Mouse (Mus musculus): Measurements from ENCODE around the gene Tpst1. TPM values are rescaled to one million over a fixed set of nuclear protein-coding genes. Genes with fewer than 3 reads are reported as not detected.

The Tpst1 gene
- polyA plus RNA-seq, 1 experiment from 2014 or later, result 54.0 TPM

GRCm38 (mm10) chr5:130169109-130169508, 96.0 kb downstream of the Tpst1 start:
- H3K4me2 ChIP-seq, result no peak overlapping the region
- H3K9me3 ChIP-seq (ENCODE audit: control insufficient read depth, low read length), result no peaks in the 10 kb centered on the region
- H3K36me3 ChIP-seq (ENCODE audit: control insufficient read depth, insufficient read depth, low read length), result no peaks in the 10 kb centered on the region
- H3K27ac ChIP-seq (ENCODE audit: low read depth, low read length), result no peak overlapping the region
- DNase-seq (ENCODE audit: low spot score) (no peak), ATAC-seq (replicated peaks; ENCODE audit: low FRiP score) (no peak)
- WGBS, result 73% methylated on average over 6 of the region's 6 CpGs
- no peaks in the 10 kb centered on the region for H3K27me3 ChIP-seq (replicated peaks; ENCODE audit: control insufficient read depth, insufficient read depth, low read length)
- peaks cover 33% of the 10 kb centered on the region for H3K4me1 ChIP-seq (replicated peaks; ENCODE audit: control insufficient read depth, insufficient read depth, low read length)
- no peak overlapping the region for H3K9ac ChIP-seq (ENCODE audit: low read depth, low read length)
- no peak overlapping the region for H3K4me3 ChIP-seq (ENCODE audit: low read depth, low read length)

GRCm38 (mm10) chr5:130170666-130171422, 97.7 kb downstream of the Tpst1 start:
- Histone ChIP-seq H3K9ac (ENCODE audit: low read depth, low read length) (peak overlapping the region; percentile 90), H3K4me1 (replicated peaks; ENCODE audit: control insufficient read depth, insufficient read depth, low read length) (peaks cover 36% of the 10 kb centered on the region), H3K4me2 (peak overlapping the region; percentile 79), H3K27ac (ENCODE audit: low read depth, low read length) (peak overlapping the region; percentile 100), H3K27me3 (replicated peaks; ENCODE audit: control insufficient read depth, insufficient read depth, low read length) (no peaks in the 10 kb centered on the region), H3K9me3 (ENCODE audit: control insufficient read depth, low read length) (no peaks in the 10 kb centered on the region), H3K4me3 (ENCODE audit: low read depth, low read length) (peak overlapping the region; percentile 89), H3K36me3 (ENCODE audit: control insufficient read depth, insufficient read depth, low read length) (no peaks in the 10 kb centered on the region)
- WGBS, result 7% methylated on average over 6 of the region's 6 CpGs
- ATAC-seq (replicated peaks; ENCODE audit: low FRiP score) (peak; percentile 85), DNase-seq (ENCODE audit: low spot score) (no peak)

DNA sequence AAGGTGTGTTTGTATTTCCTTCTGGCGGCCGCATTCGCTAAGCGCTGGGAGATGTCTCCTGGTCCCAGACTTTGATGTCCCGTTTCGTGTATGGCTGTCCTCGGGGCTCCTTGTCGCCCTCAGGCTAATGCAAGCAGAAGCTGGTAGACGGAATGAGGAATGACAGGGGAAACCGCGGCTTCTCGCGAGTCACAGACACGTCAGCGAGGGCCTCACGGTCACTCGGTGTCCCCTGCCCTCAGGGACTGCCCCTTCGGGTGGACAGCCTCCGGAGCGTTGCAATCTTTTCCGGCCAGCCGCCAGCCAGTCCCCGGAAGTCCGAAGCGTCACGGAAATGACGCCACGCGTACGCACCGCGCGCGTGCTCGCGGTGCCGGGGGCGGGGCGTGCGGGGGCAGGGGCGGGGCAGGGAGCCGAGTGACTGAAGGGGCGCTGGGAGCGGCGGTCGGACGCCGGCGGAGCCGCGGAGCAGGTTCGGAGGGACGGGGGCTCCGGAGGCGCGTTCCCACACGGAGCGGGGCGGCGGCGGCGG, 98.4 kb downstream of the Tpst1 start, which contains the start of gene Rabgef1:
Rabgef1 (plus strand) TSS at position 376 of the 532 bp plus-strand sequence.
- DNase-seq (ENCODE audit: low spot score), result peak; percentile 96
- peak within 1 kb of the TSS; percentile 100 for H3K27ac ChIP-seq (ENCODE audit: low read depth, low read length)
- peak; percentile 89 for ATAC-seq (replicated peaks; ENCODE audit: low FRiP score)
- H3K36me3 ChIP-seq (ENCODE audit: control insufficient read depth, insufficient read depth, low read length), result peaks cover 2% of the 10 kb centered on the region; the same call in 1 of the 2 replicates
- H3K4me1 ChIP-seq (replicated peaks; ENCODE audit: control insufficient read depth, insufficient read depth, low read length), result peaks cover 36% of the 10 kb centered on the region
- no peaks in the 10 kb centered on the region for H3K9me3 ChIP-seq (ENCODE audit: control insufficient read depth, low read length)
- peak within 1 kb of the TSS; percentile 79 for H3K4me2 ChIP-seq
- peak within 1 kb of the TSS; percentile 89 for H3K4me3 ChIP-seq (ENCODE audit: low read depth, low read length)
- no peaks in the 10 kb centered on the region for H3K27me3 ChIP-seq (replicated peaks; ENCODE audit: control insufficient read depth, insufficient read depth, low read length)
- WGBS, result under 1% methylated on average over 62 of the region's 62 CpGs
- H3K9ac ChIP-seq (ENCODE audit: low read depth, low read length), result peak within 1 kb of the TSS; percentile 90

GRCm38 (mm10) chr5:130171956-130172601, 99.0 kb downstream of the Tpst1 start:
- H3K4me1 ChIP-seq (replicated peaks; ENCODE audit: control insufficient read depth, insufficient read depth, low read length), result peaks cover 36% of the 10 kb centered on the region
- H3K27ac ChIP-seq (ENCODE audit: low read depth, low read length), result peak overlapping the region; percentile 100
- WGBS, result 2% methylated on average over 46 of the region's 46 CpGs
- H3K9me3 ChIP-seq (ENCODE audit: control insufficient read depth, low read length), result no peaks in the 10 kb centered on the region
- peak overlapping the region; percentile 79 for H3K4me2 ChIP-seq
- no peaks in the 10 kb centered on the region for H3K27me3 ChIP-seq (replicated peaks; ENCODE audit: control insufficient read depth, insufficient read depth, low read length)
- H3K9ac ChIP-seq (ENCODE audit: low read depth, low read length), result peak overlapping the region; percentile 90
- H3K36me3 ChIP-seq (ENCODE audit: control insufficient read depth, insufficient read depth, low read length), result peaks cover 2% of the 10 kb centered on the region; the same call in 1 of the 2 replicates
- DNase-seq (ENCODE audit: low spot score), result no peak
- peak overlapping the region; percentile 89 for H3K4me3 ChIP-seq (ENCODE audit: low read depth, low read length)
- no peak; the same call in none of the 2 replicates for ATAC-seq (replicated peaks; ENCODE audit: low FRiP score)

GRCm38 (mm10) chr5:130173012-130173411, 99.9 kb downstream of the Tpst1 start:
- no peak for DNase-seq (ENCODE audit: low spot score)
- H3K4me3 ChIP-seq (ENCODE audit: low read depth, low read length), result peak overlapping the region; percentile 89
- H3K27me3 ChIP-seq (replicated peaks; ENCODE audit: control insufficient read depth, insufficient read depth, low read length), result no peaks in the 10 kb centered on the region
- no peak for ATAC-seq (replicated peaks; ENCODE audit: low FRiP score)
- peaks cover 39% of the 10 kb centered on the region for H3K4me1 ChIP-seq (replicated peaks; ENCODE audit: control insufficient read depth, insufficient read depth, low read length)
- no peaks in the 10 kb centered on the region for H3K9me3 ChIP-seq (ENCODE audit: control insufficient read depth, low read length)
- H3K9ac ChIP-seq (ENCODE audit: low read depth, low read length), result peak overlapping the region; percentile 90
- peaks cover 2% of the 10 kb centered on the region; the same call in 1 of the 2 replicates for H3K36me3 ChIP-seq (ENCODE audit: control insufficient read depth, insufficient read depth, low read length)
- peak overlapping the region; percentile 79 for H3K4me2 ChIP-seq
- 77% methylated on average over 4 of the region's 4 CpGs for WGBS
- no peak overlapping the region for H3K27ac ChIP-seq (ENCODE audit: low read depth, low read length)

DNA sequence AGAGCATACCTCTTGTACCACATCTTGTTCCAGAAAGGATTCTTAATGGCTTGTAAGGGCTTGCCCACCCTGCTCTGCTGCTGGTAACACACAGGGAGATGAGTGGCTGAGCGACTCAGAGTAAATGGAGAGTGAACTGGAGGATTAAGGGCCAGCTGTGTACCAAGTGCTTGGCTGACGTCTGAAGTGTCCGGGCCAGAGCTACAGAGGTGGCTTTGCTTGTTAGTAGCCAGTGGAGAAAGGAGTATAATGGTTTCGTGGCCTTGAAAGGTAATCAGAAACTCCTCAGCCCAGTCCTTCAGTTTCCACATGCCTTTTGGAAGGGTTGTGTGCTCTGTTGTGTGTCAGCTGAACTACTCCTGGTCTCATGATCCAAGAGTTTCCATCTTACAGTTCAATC, 104.7 kb downstream of the Tpst1 start:
- H3K9me3 ChIP-seq (ENCODE audit: control insufficient read depth, low read length), result no peaks in the 10 kb centered on the region
- ATAC-seq (replicated peaks; ENCODE audit: low FRiP score), result no peak
- H3K27me3 ChIP-seq (replicated peaks; ENCODE audit: control insufficient read depth, insufficient read depth, low read length), result no peaks in the 10 kb centered on the region
- H3K36me3 ChIP-seq (ENCODE audit: control insufficient read depth, insufficient read depth, low read length), result peaks cover 2% of the 10 kb centered on the region; the same call in 1 of the 2 replicates
- H3K4me1 ChIP-seq (replicated peaks; ENCODE audit: control insufficient read depth, insufficient read depth, low read length), result peaks cover 23% of the 10 kb centered on the region
- no peak overlapping the region for H3K9ac ChIP-seq (ENCODE audit: low read depth, low read length)
- no peak overlapping the region for H3K4me2 ChIP-seq
- no peak overlapping the region for H3K4me3 ChIP-seq (ENCODE audit: low read depth, low read length)
- no peak overlapping the region for H3K27ac ChIP-seq (ENCODE audit: low read depth, low read length)
- WGBS, result 74% methylated on average over 4 of the region's 4 CpGs
- no peak for DNase-seq (ENCODE audit: low spot score)

DNA sequence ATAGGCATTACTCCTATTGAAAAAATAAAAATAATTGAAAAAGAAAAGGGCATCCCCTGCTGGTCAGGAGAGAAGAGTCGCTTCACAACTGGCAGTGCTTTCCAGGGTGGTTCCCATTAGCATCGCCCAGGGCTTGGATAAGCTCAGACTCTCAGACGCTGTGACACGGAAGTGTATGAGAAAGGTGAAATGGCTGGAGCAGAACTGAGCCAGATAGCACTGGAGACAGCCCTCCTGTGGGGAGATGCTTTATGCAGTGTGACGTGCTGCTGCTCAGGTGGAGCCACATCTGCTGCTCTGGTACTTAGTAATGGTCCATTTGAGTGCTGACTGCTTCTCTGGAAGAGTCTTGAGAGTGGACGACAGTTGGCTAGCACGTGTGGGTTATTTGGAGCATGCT, 107.2 kb downstream of the Tpst1 start:
- no peak overlapping the region for H3K9ac ChIP-seq (ENCODE audit: low read depth, low read length)
- ATAC-seq (replicated peaks; ENCODE audit: low FRiP score), result no peak
- WGBS, result 77% methylated on average over 7 of the region's 7 CpGs
- no peak for DNase-seq (ENCODE audit: low spot score)
- H3K4me2 ChIP-seq, result no peak overlapping the region
- peaks cover 2% of the 10 kb centered on the region; the same call in 1 of the 2 replicates for H3K36me3 ChIP-seq (ENCODE audit: control insufficient read depth, insufficient read depth, low read length)
- H3K4me3 ChIP-seq (ENCODE audit: low read depth, low read length), result no peak overlapping the region
- no peaks in the 10 kb centered on the region for H3K27me3 ChIP-seq (replicated peaks; ENCODE audit: control insufficient read depth, insufficient read depth, low read length)
- no peaks in the 10 kb centered on the region for H3K9me3 ChIP-seq (ENCODE audit: control insufficient read depth, low read length)
- H3K27ac ChIP-seq (ENCODE audit: low read depth, low read length), result no peak overlapping the region
- H3K4me1 ChIP-seq (replicated peaks; ENCODE audit: control insufficient read depth, insufficient read depth, low read length), result peaks cover 18% of the 10 kb centered on the region

DNA sequence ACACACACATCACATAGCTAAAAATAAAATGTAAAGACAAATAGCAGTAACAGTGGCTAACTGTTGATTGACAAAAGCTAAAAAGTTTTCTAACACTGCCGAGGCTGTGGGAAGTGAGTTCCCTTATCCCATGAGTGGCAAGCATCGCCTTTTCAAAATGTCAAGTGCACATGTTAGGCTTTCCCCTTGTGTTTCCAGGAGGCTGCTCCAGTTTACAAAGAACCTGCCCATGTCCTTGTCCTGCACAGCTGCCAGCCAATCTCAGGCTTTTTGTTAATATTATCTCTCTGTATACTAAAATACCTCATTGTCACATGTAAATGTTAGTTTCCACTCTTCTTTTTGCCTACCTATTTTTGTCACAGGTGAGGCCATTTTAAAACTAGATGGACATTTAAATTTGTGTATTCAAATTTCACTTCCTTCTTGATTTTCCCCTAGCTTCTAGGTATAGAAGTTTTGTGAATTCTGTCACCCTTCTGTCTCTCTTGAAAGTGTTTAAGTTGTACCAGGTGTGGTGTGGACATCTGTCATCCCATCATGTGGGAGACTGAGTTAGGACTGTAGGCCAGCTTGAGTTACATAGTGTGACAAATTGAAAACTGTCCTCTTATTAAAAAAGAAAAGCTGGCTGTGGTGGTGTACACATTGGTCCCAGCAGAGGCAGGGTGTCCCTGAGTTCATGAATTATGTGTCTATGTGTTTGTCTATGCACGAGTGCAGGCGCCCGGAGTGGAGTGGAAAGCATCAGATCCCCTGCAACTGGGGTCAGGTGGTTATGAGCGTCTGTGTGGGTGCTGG, 108.8 kb downstream of the Tpst1 start:
- Histone ChIP-seq H3K4me2 (no peak overlapping the region), H3K27ac (ENCODE audit: low read depth, low read length) (no peak overlapping the region), H3K9me3 (ENCODE audit: control insufficient read depth, low read length) (no peaks in the 10 kb centered on the region), H3K4me3 (ENCODE audit: low read depth, low read length) (no peak overlapping the region), H3K36me3 (ENCODE audit: control insufficient read depth, insufficient read depth, low read length) (no peaks in the 10 kb centered on the region), H3K4me1 (replicated peaks; ENCODE audit: control insufficient read depth, insufficient read depth, low read length) (peaks cover 18% of the 10 kb centered on the region), H3K9ac (ENCODE audit: low read depth, low read length) (no peak overlapping the region), H3K27me3 (replicated peaks; ENCODE audit: control insufficient read depth, insufficient read depth, low read length) (no peaks in the 10 kb centered on the region)
- DNase-seq (ENCODE audit: low spot score) (no peak), ATAC-seq (replicated peaks; ENCODE audit: low FRiP score) (no peak)
- 81% methylated on average over 6 of the region's 6 CpGs for WGBS

Measured in liver, embryonic 11.5 days (tissue).